Mouse (Mus musculus) frontal cortex, adult 2 months (tissue): Measurements from ENCODE around the gene Alkbh3. TPM values are rescaled to one million over a fixed set of nuclear protein-coding genes. Genes with fewer than 3 reads are reported as not detected.

Experiments
- DNase-seq, 2 experiments: peaks; one replicate each; pipeline ENCODE4 v3.0.0; 2022; ENCODE audit warnings: low spot score in 1 of 2; ENCODE audit errors: extremely low spot score in 1 of 2
- polyA plus RNA-seq: library from polyadenylated mRNA; depleted of rRNA; stranded (reverse); fragments of >200 nt; gene quantifications from 2 replicates; pipeline ENCODE4 v1.2.3, GENCODE M21; 2012

Alkbh3 gene
- polyA plus RNA-seq, 1 experiment, result 57.2 TPM

DNA sequence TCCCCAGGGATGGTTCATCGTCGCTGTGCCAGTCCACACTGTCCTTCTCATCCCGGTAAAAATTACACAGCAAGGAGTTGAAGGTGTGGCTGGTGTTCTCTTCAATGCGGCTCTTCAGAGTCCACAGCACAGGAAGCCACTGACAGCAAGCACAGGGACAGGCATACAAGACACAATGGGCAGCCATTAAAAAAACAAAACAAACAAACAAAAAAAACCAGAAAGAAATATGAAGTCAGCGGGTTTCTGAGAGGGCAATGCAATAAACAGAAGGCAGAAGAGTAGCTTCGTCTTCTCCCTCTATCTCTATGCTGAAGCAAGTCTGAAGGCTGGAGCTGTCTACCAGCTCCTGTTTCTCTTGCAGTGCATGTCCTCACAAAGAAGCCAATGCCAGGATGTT lies 14.4 kb downstream of the Alkbh3 start, which contains the start of gene Gm27027:
Gene Gm27027 (minus strand): TSS at position 101 of the 400 bp plus-strand sequence.
- DNase-seq, result no peak

- no peak for DNase-seq
These were observed 17.8 kb downstream of the Alkbh3 start for GRCm38 (mm10) chr2:93992810-93993209.

GRCm38 (mm10) chr2:93992259-93992658 lies 18.3 kb downstream of the Alkbh3 start:
- DNase-seq, result peak in 1 of 2 experiments; percentile 61

DNA sequence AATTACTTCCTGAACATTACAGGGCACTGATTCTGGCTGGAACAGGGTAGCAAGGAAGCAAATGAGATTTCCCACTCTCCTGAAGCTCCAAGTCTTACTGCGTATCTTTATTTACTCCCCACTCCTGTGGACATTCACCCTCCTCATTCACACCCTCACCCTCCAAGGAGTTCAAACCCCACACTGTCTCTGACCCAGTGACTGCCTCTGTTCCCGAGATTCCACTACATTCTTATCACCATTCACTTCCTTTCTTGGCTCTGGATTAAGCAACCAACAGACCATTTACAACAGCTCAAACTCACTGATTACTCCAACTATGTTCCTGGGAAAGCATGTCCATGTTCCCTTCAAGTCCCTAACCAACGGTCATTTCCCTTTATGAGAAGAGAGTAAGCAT lies 19.3 kb downstream of the Alkbh3 start:
- no peak for DNase-seq

DNA sequence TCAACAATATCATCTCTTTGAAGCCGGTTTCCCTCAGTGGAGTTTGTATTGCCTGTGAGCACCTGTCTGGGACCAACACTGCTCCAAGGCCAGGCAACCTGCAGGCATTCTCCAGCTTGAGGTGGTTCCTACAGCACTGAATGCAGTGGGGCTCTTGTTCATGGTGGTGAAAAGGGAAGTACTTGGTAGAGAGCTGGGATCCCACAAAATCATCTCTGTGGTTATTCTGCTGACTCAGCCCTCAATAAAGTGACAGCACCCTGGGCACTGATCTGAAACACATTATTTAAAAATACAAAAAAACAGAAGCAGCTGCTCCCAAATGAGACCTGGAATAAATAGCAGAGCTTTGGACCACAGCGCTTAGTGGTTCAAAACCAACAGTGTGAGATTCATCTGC lies 22.2 kb downstream of the Alkbh3 start:
- no peak for DNase-seq

DNA sequence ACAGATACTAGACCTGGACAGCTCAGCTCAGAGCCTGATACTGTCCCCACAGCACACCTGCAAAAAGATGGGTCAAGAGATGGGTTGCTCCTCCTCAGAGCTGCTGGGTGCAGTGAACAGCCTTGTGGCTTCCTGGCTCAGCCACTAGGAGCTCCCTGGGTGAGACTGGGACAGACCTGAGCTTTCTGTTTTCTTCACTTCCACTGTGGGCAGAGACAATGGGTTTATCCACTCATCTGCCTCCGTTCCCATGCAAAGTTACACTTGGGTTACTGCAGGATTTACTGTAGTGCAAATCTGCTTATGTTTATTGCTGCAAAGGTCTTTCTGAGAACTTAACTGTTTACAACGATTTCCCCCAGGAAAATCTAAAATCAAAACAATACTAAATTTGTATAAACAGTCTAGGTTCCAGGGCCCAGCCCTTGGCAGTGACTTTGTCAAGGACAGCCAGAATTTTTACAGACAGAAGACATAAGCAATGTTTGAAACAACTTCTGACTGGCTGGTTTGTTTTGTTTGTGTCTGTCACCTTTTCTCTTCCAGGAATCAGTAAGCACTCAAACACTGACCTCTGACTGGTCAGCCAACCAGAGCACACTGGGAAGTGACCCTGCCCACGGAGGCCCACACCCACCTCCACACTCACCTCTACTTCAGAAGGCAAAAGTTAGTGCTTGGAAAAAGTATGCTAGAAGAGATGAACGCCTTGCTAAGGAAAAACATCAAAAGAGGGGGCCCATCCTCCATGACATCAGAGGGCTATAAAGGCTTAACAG lies 28.0 kb downstream of the Alkbh3 start:
- DNase-seq, result no peak

DNA sequence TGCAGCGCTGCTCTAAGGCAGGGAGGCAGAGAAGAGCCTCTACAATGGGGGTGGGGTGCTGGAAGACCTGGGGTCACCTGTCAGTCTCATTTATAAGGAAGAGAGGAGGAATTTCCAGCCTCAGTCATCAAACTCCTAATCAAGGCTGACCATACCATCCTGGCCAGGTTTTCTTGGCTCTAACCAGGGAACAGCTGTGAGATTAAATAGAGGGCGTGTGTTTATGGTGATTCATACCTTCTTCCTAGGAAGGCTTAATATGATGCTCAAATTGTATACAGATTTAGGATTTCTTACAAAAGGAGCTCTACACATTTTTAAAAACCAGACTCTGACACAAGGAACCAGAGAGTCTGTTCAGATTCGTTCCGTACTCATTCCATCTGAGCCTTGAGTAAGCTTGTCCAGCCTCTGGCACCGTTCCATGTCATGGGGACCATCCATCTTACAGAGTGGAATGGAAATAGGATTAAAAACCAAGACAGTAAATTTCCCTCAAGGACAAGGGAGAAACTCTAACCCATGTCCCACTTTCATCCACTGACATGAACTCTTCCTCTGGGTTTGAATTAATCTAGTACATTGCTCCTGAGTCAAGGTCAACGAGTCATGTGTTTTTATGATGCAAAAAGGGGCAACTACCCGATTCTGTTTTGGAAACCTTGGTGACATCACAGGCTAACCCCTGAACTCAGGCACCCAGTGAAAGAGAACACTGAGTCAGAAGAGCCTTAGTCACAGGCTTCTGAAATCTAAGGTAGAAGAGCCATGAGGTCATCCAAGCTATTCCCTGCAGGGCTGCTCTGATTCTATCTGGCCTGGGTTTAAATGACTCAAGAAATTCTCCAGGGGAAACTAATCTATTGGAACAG lies 31.1 kb downstream of the Alkbh3 start:
- DNase-seq, result no peak

DNA sequence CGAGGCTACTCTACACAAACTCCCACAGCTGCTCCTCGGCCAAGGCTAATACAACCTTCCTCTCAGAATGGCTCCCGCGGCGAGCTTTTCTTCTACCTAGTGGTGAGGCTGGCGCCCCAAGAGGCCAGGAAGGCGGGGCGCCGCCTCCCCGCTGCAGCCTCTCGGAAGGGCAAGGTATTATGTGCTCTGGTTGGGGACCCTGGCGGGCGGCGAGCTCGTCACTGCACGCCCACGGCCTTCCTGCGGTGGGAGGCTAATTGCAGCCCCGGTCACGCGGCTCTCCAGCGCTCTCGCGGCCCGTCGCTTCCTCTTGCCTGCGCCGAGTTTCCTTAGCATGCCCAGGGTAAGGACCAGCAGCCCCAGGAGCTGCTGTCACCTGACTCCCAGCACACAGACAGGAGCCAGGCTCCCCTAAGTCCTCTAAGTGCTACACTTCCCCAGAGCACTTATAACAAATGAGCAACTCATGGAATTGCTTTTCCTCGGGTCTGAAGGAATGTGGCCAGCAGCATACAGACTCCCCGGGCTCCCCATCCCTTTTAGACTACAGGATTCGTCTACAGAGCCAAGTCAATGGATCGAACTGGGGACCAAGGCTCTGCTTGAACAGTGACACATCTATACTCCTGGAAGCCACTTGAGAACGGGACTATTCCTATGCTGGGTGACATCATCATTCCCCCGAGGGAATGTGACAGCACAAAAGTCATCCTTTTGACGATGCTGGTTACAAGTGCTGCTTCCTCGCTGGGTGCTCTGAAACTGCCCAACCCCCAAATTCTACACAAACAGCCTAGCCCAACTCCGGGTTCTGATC lies 34.0 kb downstream of the Alkbh3 start:
- peak in 1 of 2 experiments; percentile 63 for DNase-seq

DNA sequence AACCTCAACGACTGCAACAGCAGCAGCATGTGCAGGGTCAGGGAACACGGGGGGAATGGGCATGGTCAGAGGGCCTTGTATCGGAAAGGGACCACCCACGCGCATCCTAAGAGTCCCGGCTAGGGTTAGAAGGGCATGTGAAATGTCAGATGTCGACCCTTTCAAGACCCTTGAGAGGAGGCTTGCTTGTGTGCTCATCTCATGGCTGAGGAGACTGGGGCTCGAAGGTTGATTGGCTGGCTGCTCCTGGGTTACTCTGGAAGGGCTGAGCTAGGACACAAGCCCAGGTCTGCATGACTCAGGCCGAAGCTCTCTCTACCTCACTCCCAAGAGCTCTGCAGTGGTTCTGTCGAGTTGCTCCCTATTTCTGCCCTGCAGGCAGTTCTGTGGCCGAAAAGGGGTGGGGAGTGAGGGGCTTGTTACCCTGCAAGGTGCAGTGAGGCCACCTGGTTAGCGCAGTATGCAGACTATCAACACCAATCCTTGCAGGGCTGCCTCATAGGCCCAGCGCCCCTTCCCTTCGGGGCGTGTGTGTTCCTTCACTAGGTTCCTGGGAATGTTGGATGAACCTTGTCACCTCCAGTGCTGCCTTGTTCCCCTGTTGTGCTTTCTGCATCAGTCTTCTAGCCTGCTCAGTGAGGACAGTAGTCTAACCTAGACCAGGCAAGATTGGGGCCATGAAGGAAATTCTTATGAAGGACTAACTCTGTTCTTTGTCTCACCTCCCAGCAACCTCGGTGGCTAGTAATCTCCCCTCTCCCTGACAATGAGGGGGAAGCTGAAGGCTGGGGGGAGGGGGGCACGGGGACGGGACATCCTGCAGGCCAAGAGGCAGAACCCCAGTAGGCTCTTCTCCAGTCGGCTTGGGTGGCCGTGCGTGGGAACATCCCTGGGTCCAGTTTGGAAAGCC lies 34.8 kb downstream of the Alkbh3 start:
- DNase-seq, result no peak

- DNase-seq, result no peak
These were observed 35.6 kb downstream of the Alkbh3 start for GRCm38 (mm10) chr2:93975041-93975440.

DNA sequence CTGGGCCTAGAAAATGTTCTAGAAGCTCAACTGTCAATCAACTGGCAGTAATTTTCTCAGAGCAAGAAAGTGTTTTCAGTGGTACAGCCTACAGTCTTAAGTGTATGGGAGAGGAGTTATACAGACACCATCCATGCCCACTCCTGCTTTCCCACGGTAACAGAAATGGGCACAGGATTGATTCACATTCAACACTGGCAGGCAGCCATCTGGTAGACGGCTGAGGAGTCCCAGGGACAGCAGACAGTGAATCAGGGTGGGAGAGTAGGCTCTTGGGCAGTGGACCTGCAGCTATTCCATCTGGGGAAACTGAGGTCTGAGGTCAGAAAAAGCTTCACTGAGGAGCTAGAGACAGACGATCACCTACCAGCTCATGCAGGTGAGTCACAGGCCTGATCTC lies 39.0 kb downstream of the Alkbh3 start:
- DNase-seq, result no peak

DNA sequence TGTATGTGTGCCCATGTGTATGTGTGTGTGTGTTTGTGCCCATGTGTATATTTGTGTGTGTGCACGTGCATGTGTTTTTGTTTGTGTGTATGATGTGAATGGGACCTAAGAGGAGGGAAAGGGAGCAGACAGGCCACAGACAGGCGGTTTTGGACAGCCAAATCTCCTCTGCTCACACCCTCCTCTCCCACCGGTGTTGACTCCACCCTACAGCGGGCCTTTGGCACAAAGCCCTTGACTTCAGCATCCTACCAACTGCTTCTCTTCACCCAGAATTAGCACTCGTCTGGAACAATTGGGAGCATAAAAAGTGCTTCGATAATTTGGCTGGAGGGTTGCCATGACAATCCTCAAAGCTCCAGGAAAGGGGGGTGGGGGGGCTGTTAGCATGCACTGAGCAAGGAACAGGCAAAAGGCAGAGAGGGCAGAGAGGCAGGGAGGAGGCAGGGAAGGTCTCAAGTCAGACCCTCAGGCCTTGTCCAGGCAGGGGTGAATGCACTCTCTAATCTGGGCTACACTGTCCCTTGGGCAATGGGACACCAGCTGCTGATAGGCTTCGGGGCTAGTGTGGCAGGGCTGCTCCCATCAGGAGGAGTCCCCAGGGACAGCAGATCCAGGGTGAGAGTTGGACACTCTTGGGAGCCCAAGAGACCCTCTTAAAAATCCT lies 46.0 kb downstream of the Alkbh3 start:
- DNase-seq, result no peak

DNA sequence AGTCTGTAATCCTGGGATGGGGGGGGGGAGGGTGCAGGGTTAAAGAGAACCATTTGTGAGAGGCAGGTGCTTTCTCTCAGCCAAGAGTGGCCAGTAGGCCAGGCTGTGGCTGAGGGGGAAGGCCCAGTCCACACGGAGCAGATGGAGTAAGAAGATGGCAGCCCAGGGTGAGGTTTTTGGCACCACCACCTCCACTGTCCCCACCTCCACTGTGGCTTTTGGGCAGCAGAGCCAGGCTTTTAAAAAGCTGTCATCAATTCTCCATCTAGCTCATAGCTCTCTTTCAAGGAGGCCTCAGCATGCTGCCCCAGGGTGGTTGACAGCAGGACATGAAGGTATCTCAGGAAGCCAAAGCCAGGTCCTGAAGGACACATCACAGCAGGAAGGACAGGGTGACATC lies 46.8 kb downstream of the Alkbh3 start:
- no peak for DNase-seq

DNA sequence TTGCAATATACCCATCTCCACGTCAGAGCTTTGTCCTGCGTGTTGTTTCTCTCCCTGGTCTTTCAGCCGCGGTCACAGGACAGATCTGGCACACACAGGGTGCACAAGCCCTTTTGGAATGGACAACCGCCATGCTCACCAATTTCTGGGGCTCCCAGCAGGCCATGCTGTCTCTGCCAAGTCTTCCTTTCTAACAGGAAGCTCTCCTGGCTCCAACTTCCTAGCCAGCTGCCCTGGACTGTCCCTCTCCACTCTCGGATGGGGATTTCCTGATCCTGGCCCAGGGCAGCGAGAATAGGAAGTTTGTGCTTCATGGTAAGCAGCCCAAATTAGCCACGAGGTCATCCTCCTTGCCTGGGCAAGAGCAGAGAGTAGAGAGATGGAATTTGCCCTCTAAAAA lies 48.9 kb downstream of the Alkbh3 start:
- DNase-seq, result no peak

GRCm38 (mm10) chr2:93959346-93959745 lies 51.3 kb downstream of the Alkbh3 start:
- no peak for DNase-seq

GRCm38 (mm10) chr2:93958216-93958615 lies 52.4 kb downstream of the Alkbh3 start:
- no peak for DNase-seq

- no peak for DNase-seq
These were observed 52.8 kb downstream of the Alkbh3 start for GRCm38 (mm10) chr2:93957785-93958175.

GRCm38 (mm10) chr2:93956908-93957784 lies 53.5 kb downstream of the Alkbh3 start, which contains the start of gene Gm13889:
Gene Gm13889, minus strand, starts transcription at chr2:93957201.
- peak in 1 of 2 experiments; percentile 88 for DNase-seq
